Mouse (Mus musculus) heart, postnatal 25 days (tissue): Measurements from ENCODE around the gene Apol10a. TPM values are rescaled to one million over a fixed set of nuclear protein-coding genes. Genes with fewer than 3 reads are reported as not detected.

Experiments
- total RNA-seq, 2 experiments: library from RNA; stranded (reverse); gene quantifications; 2 replicates each; pipeline ENCODE4 v1.2.3; 2021

Apol10a gene
- total RNA-seq, 2 experiments from 2014 or later, result not detected

Other genes with a start within 250 kb of the Apol10a start
- gene Rbfox2, start 170.0 kb upstream of the Apol10a start, total RNA-seq, result 100 to 1,000 TPM; 111 to 117 TPM
- not detected for gene Apol7a, start 77.9 kb upstream of the Apol10a start, total RNA-seq
- gene Apol9a, start 65.9 kb upstream of the Apol10a start, total RNA-seq, result under 1 TPM in 1 of 2 experiments, not detected in 1; 0.28 TPM
- gene Apol7b, start 29.6 kb upstream of the Apol10a start, total RNA-seq, result under 1 TPM; 0.61 to 0.73 TPM
- not detected for gene Apol11a, start 31.2 kb downstream of the Apol10a start, total RNA-seq
- gene Apol7c, start 56.3 kb downstream of the Apol10a start, total RNA-seq, result not detected
- gene 1700025B11Rik, start 84.8 kb downstream of the Apol10a start, total RNA-seq, result not detected
- 1 to 10 TPM in 1 of 2 experiments, under 1 TPM in 1; 0.89 to 1.5 TPM for gene Apol10b, start 119.1 kb downstream of the Apol10a start, total RNA-seq
- not detected for gene Gm36245, start 122.2 kb downstream of the Apol10a start, total RNA-seq
- 1 to 10 TPM; 1.4 to 3.7 TPM for gene Apol11b, start 166.2 kb downstream of the Apol10a start, total RNA-seq
- gene Apol7e, start 221.8 kb downstream of the Apol10a start, total RNA-seq, result not detected